Mouse (Mus musculus) embryonic fibroblast, embryonic 13.5 days (primary cell): Measurements from ENCODE around the gene Mdh1b.

Experiments used
- CTCF ChIP-seq: IDR thresholded peaks from 2 replicates; pipeline ENCODE4 v1.5.1; 2011; ENCODE audit warnings: mild to moderate bottlenecking, control low read depth, low read length, moderate library complexity, borderline replicate concordance; ENCODE audit not compliant: insufficient read depth
- POLR2A ChIP-seq: IDR thresholded peaks from 2 replicates; pipeline ENCODE4 v1.6.1; 2011; ENCODE audit warnings: low read depth, mild to moderate bottlenecking, control low read depth, low read length, moderate library complexity

DNA sequence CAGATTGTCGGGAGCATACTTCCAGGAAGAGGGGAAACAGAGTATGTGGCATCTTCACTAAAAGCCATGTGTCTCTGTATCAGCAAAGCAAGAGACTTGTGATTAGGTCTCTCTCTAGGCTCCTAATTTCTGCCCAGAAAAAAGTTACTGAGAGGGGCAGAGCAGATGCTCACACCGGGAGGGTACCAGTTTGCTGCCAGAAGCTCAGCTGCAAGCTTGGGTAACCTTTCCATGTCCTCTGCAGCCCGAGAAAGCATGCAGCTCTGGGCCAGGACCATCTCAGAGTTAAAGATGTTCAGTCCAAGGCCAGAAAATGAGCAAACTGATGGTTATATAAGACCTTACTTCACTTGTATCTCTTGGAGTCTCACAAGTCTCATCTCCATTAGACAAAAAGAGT is 33.3 kb downstream of the Mdh1b start:
- TF ChIP-seq CTCF (no peak), POLR2A (no peak)
